Mouse (Mus musculus) liver, embryonic 14.5 days (tissue): Measurements from ENCODE around the gene Osbpl6. TPM values are rescaled to one million over a fixed set of nuclear protein-coding genes. Genes with fewer than 3 reads are reported as not detected.

Source experiments
- ATAC-seq: fragments of 200-750 bp; cut with Nextera tagmentation; 2 replicates; pipeline ENCODE4 v1.8.0; 2017; ENCODE audit warnings: moderate number of reproducible peaks, mild to moderate bottlenecking, moderate library complexity; ENCODE audit not compliant: insufficient read depth
- DNase-seq, 3 experiments: peaks; one replicate each; pipeline ENCODE4 v3.0.0-alpha.2; 2012 to 2013; ENCODE audit warnings: low read depth in 3 of 3, low spot score in 3 of 3
- H3K27ac ChIP-seq: fragments of 300-500 bp; sonication (generic); 2 replicates; pipeline ENCODE4 v1.5.1; 2014; ENCODE audit warnings: moderate library complexity, mild to moderate bottlenecking, control low read depth, inconsistent platforms
- H3K27me3 ChIP-seq: fragments of 300-500 bp; sonication (generic); 2 replicates; pipeline ENCODE4 v1.6.1; 2014; ENCODE audit warnings: mild to moderate bottlenecking, low read length, moderate library complexity; ENCODE audit not compliant: control insufficient read depth, insufficient read depth
- H3K36me3 ChIP-seq: fragments of 300-500 bp; sonication (generic); replicated peaks from 2 replicates; pipeline ENCODE4 v1.6.1; 2014; ENCODE audit warnings: low read depth; ENCODE audit not compliant: control insufficient read depth, insufficient read depth
- H3K4me1 ChIP-seq, 2 experiments: fragments of 200-500 bp in 1 of 2; fragments of 300-500 bp in 1 of 2; sonication (generic) in 1 of 2; replicated peaks; 2 replicates each; pipeline ENCODE4 v1.6.1; 2012 to 2014; ENCODE audit warnings: antibody characterized with exemption in 1 of 2, inconsistent platforms in 1 of 2, low read length in 1 of 2; ENCODE audit not compliant: control insufficient read depth in 2 of 2, insufficient read depth in 2 of 2
- H3K4me2 ChIP-seq: fragments of 300-500 bp; sonication (generic); 2 replicates; pipeline ENCODE4 v1.6.1; 2014; ENCODE audit warnings: low read depth, mild to moderate bottlenecking, control low read depth, moderate library complexity
- H3K4me3 ChIP-seq, 2 experiments: fragments of 200-500 bp in 1 of 2; fragments of 300-500 bp in 1 of 2; sonication (generic) in 1 of 2; 2 replicates each; pipeline ENCODE4 v1.5.1; 2012 to 2014; ENCODE audit warnings: low read depth in 2 of 2, low read length in 2 of 2, mild to moderate bottlenecking in 2 of 2, control low read depth in 1 of 2, inconsistent platforms in 1 of 2, moderate library complexity in 1 of 2; ENCODE audit not compliant: insufficient read depth in 1 of 2
- H3K9ac ChIP-seq: fragments of 300-500 bp; sonication (generic); replicated peaks from 2 replicates; pipeline ENCODE4 v1.6.1; 2014; ENCODE audit warnings: mild to moderate bottlenecking, control low read depth, moderate library complexity
- H3K9me3 ChIP-seq: fragments of 300-500 bp; sonication (generic); 2 replicates; pipeline ENCODE4 v1.6.1; 2016; ENCODE audit warnings: low read length, mixed read lengths; ENCODE audit not compliant: control insufficient read depth
- CTCF ChIP-seq: IDR thresholded peaks from 2 replicates; pipeline ENCODE4 v1.5.1; 2016; ENCODE audit warnings: antibody characterized with exemption, low read depth, control low read depth
- EP300 ChIP-seq: IDR thresholded peaks from 2 replicates; pipeline ENCODE4 v1.6.1; 2016; ENCODE audit warnings: antibody characterized with exemption, low read depth
- WGBS: fragments of 180-500 bp; shearing (Covaris S2); extraction: QIAGEN DNeasy Blood & Tissue Kit; methylation state at CpG from one replicate; pipeline ENCODE4 v1.1.7; 2014; ENCODE audit not compliant: insufficient replicate concordance; 5-methylcytosine and 5-hydroxymethylcytosine counted together
- polyA plus RNA-seq, 2 experiments: library from polyadenylated mRNA; depleted of rRNA in 1 of 2; stranded (reverse) in 1 of 2; unstranded in 1 of 2; fragments of >200 nt; fragmentation: Nextera tagmentation in 1 of 2; extraction: Ambion mirVana in 1 of 2; gene quantifications; 2 replicates each; pipeline versions ENCODE4 v1.2.1 to v1.2.3; 2012 to 2014

Gene Osbpl6
- polyA plus RNA-seq, 2 experiments = 0.17 to 0.20 TPM

DNA sequence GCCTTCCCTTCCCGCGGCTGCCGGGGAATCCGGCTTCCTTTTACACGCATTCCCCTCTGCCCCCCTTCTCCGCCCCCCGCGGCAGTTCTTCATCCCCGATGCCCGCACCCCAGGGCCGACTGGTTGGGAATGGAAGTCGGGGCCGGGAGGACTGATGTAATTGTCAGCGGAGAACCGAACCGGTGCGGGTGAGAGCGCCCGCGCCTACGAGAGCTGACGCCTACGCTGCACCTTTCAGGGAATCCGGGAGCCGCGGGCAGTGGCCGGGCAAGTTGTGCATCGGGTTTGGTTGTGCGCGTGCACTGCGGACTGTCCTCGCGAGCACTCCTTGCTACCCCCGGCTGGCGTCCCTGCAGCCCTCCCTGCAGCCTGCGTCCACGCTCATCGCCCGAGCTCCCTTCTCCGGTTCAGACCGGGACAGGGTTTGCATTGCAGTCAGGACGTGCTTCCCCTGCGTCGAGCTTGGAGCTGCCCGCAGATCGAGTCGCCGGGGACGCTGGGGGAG is 681 bp downstream of the Osbpl6 start:
- Histone ChIP-seq H3K36me3 (no peaks in the 10 kb centered on the region), H3K4me1 (no peaks in the 10 kb centered on the region), H3K9ac (no peak overlapping the region), H3K27ac (no peak overlapping the region), H3K4me3 (peak overlapping the region; percentile 49 to 58), H3K4me2 (peak overlapping the region; percentile 65), H3K9me3 (no peaks in the 10 kb centered on the region), H3K27me3 (peaks cover 45% of the 10 kb centered on the region)
- TF ChIP-seq CTCF = no peak
- TF ChIP-seq EP300 = no peak
- DNase-seq (no peak), ATAC-seq (no peak)
- under 1% methylated on average over 49 of the region's 49 CpGs for WGBS

DNA sequence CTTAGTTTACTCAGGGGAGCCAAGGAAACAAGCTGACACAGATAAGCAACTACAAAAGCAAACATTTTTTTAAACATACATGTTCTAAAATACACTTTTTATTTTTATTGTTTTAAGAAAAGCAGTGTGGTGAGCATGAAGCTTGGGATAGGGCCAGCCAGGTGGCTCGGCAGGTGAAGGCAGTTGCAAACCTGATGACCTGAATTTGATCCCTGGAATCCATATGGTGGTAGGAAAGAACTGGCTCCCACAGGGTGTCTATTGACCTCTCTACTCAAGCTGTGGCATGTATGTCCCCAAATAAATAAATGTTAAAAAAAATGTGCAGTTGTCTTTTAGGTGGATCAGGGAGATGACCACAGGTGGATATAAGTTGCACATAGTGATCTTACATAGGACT is 3.2 kb downstream of the Osbpl6 start:
- Histone ChIP-seq H3K9me3 (no peaks in the 10 kb centered on the region), H3K4me3 (no peak overlapping the region), H3K36me3 (no peaks in the 10 kb centered on the region), H3K9ac (no peak overlapping the region), H3K4me1 (no peaks in the 10 kb centered on the region), H3K4me2 (no peak overlapping the region), H3K27me3 (peaks cover 39% of the 10 kb centered on the region), H3K27ac (no peak overlapping the region)
- WGBS = 38% methylated on average over 1 of the region's 1 CpGs
- no peak for DNase-seq
- no peak for TF ChIP-seq EP300
- TF ChIP-seq CTCF = no peak
- ATAC-seq = no peak

GRCm38 (mm10) chr2:76409986-76410385 is 3.7 kb downstream of the Osbpl6 start:
- 42% methylated on average over 2 of the region's 2 CpGs for WGBS
- Histone ChIP-seq H3K9ac (no peak overlapping the region), H3K27me3 (peaks cover 34% of the 10 kb centered on the region), H3K4me2 (no peak overlapping the region), H3K4me3 (no peak overlapping the region), H3K9me3 (no peaks in the 10 kb centered on the region), H3K4me1 (no peaks in the 10 kb centered on the region), H3K36me3 (no peaks in the 10 kb centered on the region), H3K27ac (no peak overlapping the region)
- ATAC-seq (no peak), DNase-seq (no peak)
- TF ChIP-seq CTCF (no peak), EP300 (no peak)

DNA sequence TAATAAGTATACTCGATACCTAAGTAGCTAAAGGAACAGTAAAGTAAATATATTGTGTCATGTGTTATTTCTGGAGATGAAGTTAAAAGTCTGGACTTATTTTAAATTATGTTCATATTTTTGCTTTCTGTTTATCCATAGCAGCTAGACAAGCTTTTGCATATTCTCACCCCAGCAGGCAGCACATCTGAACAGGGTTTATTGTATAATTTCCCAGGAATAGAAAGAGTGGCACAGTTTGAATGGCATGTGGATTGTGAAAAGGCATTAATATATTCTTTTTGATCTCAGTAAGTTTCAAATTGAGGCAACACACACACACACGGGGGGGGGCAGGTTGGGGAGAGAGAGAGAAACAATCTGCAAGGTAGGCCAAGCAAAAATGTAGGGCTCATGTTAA is 6.6 kb downstream of the Osbpl6 start:
- Histone ChIP-seq H3K36me3 (no peaks in the 10 kb centered on the region), H3K27me3 (peaks cover 8% of the 10 kb centered on the region), H3K4me3 (no peak overlapping the region), H3K9me3 (no peaks in the 10 kb centered on the region), H3K4me1 (no peaks in the 10 kb centered on the region), H3K4me2 (no peak overlapping the region), H3K9ac (no peak overlapping the region), H3K27ac (no peak overlapping the region)
- TF ChIP-seq CTCF (no peak), EP300 (no peak)
- no peak for ATAC-seq
- no peak for DNase-seq
- WGBS = 46% methylated on average over 2 of the region's 2 CpGs

DNA sequence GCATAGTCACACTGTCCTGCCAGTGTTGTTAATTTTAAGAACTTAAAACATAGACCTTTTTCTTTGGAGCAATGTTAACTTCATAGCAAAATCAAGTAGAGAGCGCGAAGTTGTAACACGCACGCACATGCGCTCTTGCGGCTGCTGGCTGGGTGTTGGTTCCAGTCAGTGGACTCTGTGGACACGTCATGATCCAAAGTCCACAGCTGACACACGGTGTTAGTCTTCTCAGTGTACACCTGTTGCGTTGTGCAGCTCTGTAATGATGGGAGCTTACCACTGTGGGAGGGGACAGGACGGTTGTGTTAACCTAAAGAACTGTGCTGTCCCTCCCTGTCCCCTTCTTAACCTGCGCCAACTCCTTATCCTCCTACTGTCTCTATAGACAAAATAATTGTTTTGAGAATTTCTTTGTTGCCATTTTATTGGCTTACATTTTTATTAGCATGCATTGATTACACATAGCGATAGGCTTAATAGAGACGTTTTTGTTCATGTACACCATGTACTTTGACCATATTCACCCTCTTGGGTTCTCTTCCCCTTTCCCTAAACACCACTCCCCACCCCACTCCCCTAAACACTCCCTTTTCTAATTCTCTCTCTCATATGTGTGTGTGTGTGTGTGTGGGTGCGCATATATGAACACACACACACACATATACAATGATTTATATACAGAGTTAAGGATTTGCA is 11.3 kb downstream of the Osbpl6 start:
- H3K27ac ChIP-seq = no peak overlapping the region
- no peaks in the 10 kb centered on the region for H3K36me3 ChIP-seq
- no peak for DNase-seq
- no peak overlapping the region for H3K4me2 ChIP-seq
- H3K4me3 ChIP-seq = no peak overlapping the region
- 77% methylated on average over 14 of the region's 14 CpGs for WGBS
- H3K27me3 ChIP-seq = no peaks in the 10 kb centered on the region
- no peaks in the 10 kb centered on the region for H3K9me3 ChIP-seq
- H3K4me1 ChIP-seq = no peaks in the 10 kb centered on the region
- no peak for ATAC-seq
- no peak overlapping the region for H3K9ac ChIP-seq
- TF ChIP-seq CTCF = no peak
- TF ChIP-seq EP300 = no peak
